Mouse (Mus musculus): ENCODE measurements at regions not wholly inside any gene's neighbourhood (a gene's known extent, or its start where the extent isn't known, plus 50 kb on each side); places are given as distances from the start of the nearest gene placed in this dataset.

GRCm38 (mm10) chr13:97448123-97448522, 207.2 kb downstream of the Enc1 start:
- no peak for TF ChIP-seq POLR2A (IDR thresholded peaks at IDR 0.05; ENCODE audit: borderline replicate concordance, extremely low read depth, low read depth, low read length)
- TF ChIP-seq CTCF (IDR thresholded peaks at IDR 0.05; ENCODE audit: insufficient read depth, low read length): no peak

Measured in lung, adult 2 months (tissue).